Mouse (Mus musculus): ENCODE results near the gene Hormad2.

Hormad2 gene

GRCm38 (mm10) chr11:4340109-4340779 is 100.7 kb downstream of the Hormad2 start:
- no peak for DNase-seq (ENCODE audit: extremely low read depth, low read depth)

DNA sequence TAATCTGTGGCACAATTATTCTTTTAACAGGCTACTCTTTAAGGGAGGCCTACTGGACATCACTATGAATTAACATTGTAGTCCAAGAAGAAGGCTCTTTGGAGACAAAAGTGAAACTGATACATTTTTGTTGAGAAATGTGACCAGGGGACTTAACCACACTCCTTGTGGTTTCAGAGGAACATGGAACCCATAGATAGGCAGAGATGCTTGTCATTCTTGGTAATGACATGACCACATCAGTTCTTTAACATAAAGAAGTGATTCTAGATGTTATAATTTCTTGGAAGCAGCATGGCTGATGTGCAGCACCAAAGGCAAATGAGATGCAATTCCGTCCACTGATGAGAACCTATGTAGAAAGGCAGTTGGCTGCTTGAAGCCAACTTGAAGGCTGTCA is 101.6 kb downstream of the Hormad2 start:
- no peak for DNase-seq (ENCODE audit: extremely low read depth, low read depth)

DNA sequence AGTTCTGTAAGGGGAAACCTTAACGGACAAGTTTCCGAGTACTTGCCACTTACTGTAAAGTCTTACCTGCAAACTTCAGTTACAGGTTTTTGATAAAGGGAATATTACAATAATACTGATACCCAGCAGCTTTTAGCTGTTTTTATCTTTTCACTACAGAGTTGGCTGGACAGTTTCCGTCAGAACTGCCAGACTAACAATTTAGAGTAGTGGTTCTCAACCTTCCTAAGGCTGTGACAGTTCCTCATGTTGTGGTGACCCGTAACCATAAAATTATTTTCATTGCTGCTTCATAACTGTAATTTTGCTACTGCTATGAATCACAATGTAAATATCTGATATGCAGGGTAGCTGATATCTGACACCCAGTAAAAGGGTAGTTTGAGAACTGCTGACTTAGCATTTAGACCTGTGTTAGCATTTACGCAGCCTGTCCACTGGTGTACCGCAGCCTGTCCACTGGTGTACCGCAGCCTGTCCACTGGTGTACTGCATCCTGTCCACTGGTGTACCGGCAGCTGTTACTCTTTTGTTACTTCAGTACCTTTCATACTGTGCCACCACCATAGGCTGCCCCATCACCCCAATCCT is 104.1 kb downstream of the Hormad2 start:
- no peak for DNase-seq (ENCODE audit: extremely low read depth, low read depth)

- DNase-seq (ENCODE audit: extremely low read depth, low read depth), result peak; percentile 42
Observed at GRCm38 (mm10) chr11:4335810-4336692, 104.9 kb downstream of the Hormad2 start.

DNA sequence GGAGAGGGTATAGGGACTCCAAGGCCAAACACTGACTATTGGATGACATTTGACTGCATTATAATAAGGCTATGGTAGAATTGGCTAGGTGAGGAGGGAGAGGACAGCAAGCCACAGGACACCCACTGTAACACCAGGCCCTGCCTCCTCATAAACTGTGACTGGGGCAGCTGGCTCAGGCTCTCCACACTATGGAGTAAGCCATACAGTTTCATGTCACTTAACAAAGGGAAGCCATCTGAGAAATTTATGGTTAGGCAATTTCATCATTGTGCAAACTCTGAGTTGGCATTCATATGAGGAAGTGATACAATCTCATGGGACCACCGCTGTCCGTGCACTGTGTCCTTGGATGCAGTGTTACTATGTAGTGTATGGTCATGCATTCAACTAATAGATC is 107.9 kb downstream of the Hormad2 start:
- DNase-seq (ENCODE audit: extremely low read depth, low read depth), result no peak

DNA sequence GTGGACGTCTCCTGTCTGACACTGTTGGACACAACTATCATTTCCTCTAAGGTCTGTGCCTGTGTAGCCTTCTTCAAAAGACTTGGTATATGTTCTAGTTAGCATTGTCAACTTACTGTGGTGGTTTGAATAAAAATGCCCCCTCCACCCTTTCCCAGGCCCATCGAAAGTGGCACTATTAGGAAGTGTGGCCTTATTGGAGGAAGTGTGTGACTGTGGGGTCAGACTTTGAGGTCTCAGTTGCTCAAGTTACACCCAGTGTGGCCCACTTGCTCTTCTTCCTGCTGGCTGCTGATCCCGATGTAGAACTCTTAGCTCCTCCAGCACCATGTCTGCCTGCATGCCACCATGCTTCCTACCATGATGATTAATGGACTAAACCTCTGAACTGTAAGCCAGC is 112.7 kb downstream of the Hormad2 start:
- DNase-seq (ENCODE audit: extremely low read depth, low read depth), result no peak

DNA sequence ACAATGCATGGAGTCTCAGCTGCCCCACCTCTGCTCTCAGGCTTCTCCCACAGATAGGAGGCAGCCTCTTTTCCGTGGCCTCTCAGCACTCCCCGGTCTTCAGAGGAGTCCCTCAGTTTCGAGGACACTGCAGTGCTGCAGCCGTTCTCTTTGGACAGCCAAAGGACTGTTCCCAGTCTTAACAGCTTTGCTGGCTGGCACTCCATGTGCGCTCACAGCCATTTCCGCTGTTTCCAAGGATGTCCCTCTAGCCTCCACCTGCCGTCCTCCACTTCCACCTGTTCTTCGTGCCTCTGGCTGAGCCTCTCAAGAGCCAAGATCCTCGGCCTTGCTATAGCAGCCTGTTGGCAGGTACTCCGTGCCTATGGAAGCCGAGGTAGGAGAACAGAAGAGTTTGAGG is 117.4 kb downstream of the Hormad2 start:
- no peak for DNase-seq (ENCODE audit: extremely low read depth, low read depth)

GRCm38 (mm10) chr11:4322943-4323342 is 118.0 kb downstream of the Hormad2 start:
- no peak for DNase-seq (ENCODE audit: extremely low read depth, low read depth)

DNA sequence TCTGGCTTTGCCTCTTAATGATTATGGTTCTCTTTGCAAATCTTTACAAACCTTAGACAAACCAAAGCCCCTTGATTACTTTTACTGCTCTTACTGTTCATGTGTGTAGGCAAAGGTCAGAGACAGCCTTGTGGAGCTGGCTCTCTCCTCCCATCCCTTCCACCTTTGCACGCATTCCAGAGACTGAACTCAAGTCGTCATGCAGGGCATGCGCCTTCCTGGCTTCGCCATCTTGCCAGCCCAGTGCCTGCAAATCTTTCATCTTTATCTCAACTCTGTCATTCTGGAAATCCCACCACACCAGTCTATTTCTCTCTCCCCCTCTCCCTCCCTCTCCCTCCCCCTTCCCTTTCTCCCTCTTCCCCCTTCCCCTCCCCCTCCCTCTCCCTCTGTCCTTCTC is 120.0 kb downstream of the Hormad2 start:
- no peak for DNase-seq (ENCODE audit: extremely low read depth, low read depth)

GRCm38 (mm10) chr11:4319212-4319955 is 121.5 kb downstream of the Hormad2 start:
- DNase-seq (ENCODE audit: extremely low read depth, low read depth), result no peak

DNA sequence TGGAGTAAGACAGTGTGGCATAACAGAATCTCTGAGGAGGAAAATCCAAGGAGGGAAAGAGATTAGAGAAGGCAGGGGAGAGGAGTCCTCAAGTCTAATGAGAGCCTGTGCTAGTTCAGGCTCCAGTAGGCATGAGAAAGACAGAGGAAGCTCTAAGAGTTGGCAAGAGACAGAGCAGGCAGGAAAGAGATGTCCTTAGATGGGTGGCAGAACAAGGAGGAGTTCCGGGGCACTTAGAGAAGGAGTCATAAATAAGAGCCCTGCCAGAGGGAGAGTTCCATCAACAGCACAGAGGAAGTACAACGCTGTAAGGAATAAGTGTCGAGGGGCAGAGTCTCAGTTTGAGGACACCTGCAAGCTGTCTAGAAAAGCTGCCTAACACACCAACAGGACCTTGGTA is 122.9 kb downstream of the Hormad2 start:
- DNase-seq (ENCODE audit: extremely low read depth, low read depth), result no peak

- no peak for DNase-seq (ENCODE audit: extremely low read depth, low read depth)
Observed at GRCm38 (mm10) chr11:4317287-4317686, 123.6 kb downstream of the Hormad2 start.

GRCm38 (mm10) chr11:4312180-4312579 is 128.7 kb downstream of the Hormad2 start:
- DNase-seq (ENCODE audit: extremely low read depth, low read depth), result no peak

- DNase-seq (ENCODE audit: extremely low read depth, low read depth), result no peak
Observed at GRCm38 (mm10) chr11:4310324-4310723, 130.6 kb downstream of the Hormad2 start.

DNA sequence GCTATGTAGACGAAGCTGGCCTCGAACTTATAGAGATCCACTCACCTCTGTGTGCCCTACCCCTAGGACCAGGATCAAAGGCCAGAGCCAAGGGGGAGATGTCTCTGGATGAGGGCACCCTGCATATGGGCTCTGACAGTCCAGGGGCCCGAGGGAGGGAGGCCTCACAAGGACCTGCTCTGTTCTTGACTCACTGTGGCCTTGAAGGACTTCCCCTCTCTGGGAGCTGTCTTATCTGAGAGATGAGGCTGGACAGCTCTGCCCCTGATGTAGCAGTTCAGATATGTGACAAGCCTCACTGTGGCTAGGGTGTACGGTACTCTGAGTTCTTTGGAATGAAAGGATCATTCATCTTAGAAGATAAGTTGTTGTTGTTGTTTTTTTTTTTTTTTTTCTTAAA is 131.3 kb downstream of the Hormad2 start:
- no peak for DNase-seq (ENCODE audit: extremely low read depth, low read depth)

DNA sequence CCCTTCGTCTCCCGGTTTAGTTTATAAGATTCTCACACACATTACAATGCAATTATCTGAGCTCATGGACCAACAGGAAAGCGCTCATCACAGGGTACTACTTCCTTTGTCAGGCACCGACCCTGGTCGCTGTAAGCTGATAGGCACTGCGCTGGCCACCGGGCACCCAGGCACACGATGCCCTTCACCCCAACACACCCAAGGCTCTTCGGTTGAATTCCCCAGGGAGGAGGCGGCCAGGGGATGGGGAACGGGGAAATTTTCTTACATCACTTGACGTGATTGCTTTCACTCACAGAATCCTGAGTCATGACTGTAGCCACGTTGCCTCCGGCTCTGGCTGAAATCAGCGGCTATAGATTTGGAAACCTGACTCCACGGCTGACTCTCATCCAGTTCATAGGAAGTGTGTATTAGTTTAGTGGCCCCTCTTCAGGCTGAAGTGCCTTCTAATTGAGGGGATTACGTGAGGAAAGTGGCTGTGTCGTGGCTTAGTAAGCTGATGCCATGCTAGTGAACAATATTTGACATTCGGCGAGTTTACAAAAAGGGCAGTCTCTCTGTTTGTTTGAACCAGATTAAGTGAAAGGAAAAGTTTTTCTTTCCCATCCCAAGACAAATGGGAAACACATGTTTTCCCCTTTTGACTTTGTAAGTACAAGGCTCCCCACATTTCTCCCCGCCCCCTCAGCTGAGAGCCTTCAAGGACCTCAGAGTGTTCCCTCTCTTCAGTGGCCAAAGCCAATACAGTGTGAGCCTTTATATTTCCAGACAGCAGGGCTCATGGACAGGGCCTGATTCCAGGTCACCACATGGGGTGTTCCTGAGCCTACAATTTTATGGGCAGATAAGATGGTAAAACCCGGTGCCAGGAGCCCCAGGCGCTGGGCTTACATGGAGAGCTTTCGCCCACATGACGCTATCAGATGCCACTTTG is 132.1 kb downstream of the Hormad2 start:
- DNase-seq (ENCODE audit: extremely low read depth, low read depth), result no peak

- DNase-seq (ENCODE audit: extremely low read depth, low read depth), result no peak
Observed at GRCm38 (mm10) chr11:4308060-4308513, 132.8 kb downstream of the Hormad2 start.

DNA sequence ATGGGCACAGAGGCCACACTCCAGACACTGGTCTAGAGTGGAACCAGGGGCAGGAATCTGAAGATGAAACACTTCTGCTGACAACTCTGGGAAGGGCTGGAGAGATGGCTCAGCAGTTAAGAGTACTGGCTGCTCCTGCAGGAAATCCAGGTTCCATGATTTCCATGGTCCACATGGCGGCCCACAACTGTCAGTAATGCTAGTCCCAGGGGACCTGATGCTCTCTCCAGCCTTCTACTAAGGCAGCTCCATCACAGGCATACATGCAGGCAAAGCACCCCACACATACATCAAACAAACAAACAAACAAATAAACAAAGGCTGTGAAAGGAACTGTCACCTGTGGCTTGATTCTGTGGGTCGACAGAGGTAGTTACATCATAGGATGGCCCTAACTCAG is 134.8 kb downstream of the Hormad2 start:
- DNase-seq (ENCODE audit: extremely low read depth, low read depth), result no peak

DNA sequence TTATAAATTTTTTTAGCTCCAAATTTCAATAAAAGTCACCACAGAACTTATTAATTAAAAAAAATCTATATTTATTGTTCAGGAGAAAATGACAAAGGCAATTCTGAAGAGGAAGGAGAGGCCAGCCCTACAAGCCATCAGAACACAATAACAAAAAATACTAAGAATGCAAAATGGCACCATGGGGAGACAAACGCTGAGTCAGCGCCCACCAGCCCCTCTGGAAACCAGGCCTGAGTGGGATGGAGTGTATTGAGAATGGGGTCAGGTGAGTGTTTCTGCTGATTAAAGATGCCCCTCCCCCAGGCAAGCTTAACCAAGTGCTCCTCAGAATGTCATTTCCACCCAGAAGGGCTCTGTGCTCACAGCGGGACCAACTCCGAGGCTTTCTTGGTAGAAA is 135.8 kb downstream of the Hormad2 start:
- DNase-seq (ENCODE audit: extremely low read depth, low read depth), result no peak

GRCm38 (mm10) chr11:4304203-4304602 is 136.7 kb downstream of the Hormad2 start:
- no peak for DNase-seq (ENCODE audit: extremely low read depth, low read depth)

- DNase-seq (ENCODE audit: extremely low read depth, low read depth), result no peak
Observed at GRCm38 (mm10) chr11:4303033-4303432, 137.9 kb downstream of the Hormad2 start.

Data from MEL-GATA-1-ER (cell line).